In the genomic region with DNA sequence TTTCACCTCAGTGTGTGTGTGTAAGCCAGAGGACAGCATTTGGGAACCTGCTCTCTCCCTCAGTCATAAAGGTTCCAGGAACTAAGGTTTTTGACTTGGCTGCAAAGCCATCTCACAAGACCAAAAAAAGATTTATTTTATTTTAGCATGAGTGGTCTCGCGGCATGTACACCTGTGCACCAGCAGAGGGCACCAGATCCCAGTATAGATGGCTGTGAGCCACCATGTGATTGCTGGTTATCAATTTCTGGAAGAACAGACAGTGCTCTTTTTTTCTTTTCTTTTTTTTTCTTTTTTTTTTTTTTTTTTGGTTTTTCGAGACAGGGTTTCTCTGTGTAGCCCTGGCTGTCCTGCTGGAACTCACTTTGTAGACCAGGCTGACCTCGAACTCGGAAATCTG, we compare ENCODE assay signal across 8 mouse cellular contexts. TPM values are rescaled to one million over a fixed set of nuclear protein-coding genes. Genes with fewer than 3 reads are reported as not detected.
DNase-seq lines count a peak whose midpoint lies in the region; ATAC-seq lines count a peak whose summit lies in the region.
"Not testable (repeated sequence)": the region's sequence is repeated elsewhere in the genome, so short reads cannot be mapped to it uniquely, and the experiment has no call there.

No protein-coding gene starts in this region.

- ATAC-seq in forebrain, embryonic 11.5 days (replicated peaks; ENCODE audit: low FRiP score): not testable (repeated sequence)
- peak; percentile 70 to 80 for ATAC-seq in hematopoietic stem cell, adult 5-6 weeks (replicated peaks in 1 of 2; ENCODE audit: insufficient read depth in 1 of 2, low FRiP score in 2 of 2, low TSS enrichment in 1 of 2, low read depth in 1 of 2, poor library complexity in 2 of 2, severe bottlenecking in 2 of 2)

- 52% methylated on average over 5 of the region's 5 CpGs for WGBS in forebrain, embryonic 11.5 days

- not testable (repeated sequence) for H3K36me3 ChIP-seq in forebrain, embryonic 11.5 days (ENCODE audit: control insufficient read depth, insufficient read depth, low read length)

- H3K27me3 ChIP-seq in forebrain, embryonic 11.5 days (ENCODE audit: control insufficient read depth, insufficient read depth, low read length): not testable (repeated sequence)

- H3K4me2 ChIP-seq in forebrain, embryonic 11.5 days (ENCODE audit: low read depth, low read length, severe bottlenecking): not testable (repeated sequence)

- H3K27ac ChIP-seq in forebrain, embryonic 11.5 days (ENCODE audit: low read depth, low read length): not testable (repeated sequence)

- not testable (repeated sequence) for H3K9me3 ChIP-seq in forebrain, embryonic 11.5 days (ENCODE audit: control insufficient read depth, low read length)

- peak; percentile 57 for DNase-seq in Muller cell, postnatal 12 days (ENCODE audit: inconsistent ontology term)
- DNase-seq in cerebellum, adult 11-12 months: peak; percentile 22
- DNase-seq in forebrain, embryonic 11.5 days (ENCODE audit: low spot score): peak; percentile 82
- peak; percentile 30 for DNase-seq in layer of hippocampus, adult 9-11 months
- peak; percentile 58 for DNase-seq in lung, postnatal 25 days (ENCODE audit: low spot score)
- DNase-seq in right cerebral cortex, adult 2 months (ENCODE audit: low spot score in 2 of 2): peak; percentile 72 to 73
- peak; percentile 88 for DNase-seq in thymus, postnatal 4 days

- H3K4me1 ChIP-seq in forebrain, embryonic 11.5 days (replicated peaks; ENCODE audit: control insufficient read depth, insufficient read depth, low read length): not testable (repeated sequence)

- not testable (repeated sequence) for H3K9ac ChIP-seq in forebrain, embryonic 11.5 days (ENCODE audit: low read length)

- H3K4me3 ChIP-seq in forebrain, embryonic 11.5 days (ENCODE audit: low read depth, low read length): not testable (repeated sequence)

RNA-seq across cellular contexts. Expression of gene Psmd12, which starts 32.7 kb away (rescaled TPM):
- 213 and 218 TPM in 2 replicates for polyA plus RNA-seq in forebrain, embryonic 11.5 days (2014; fragmentation: Nextera tagmentation; extraction: Ambion mirVana)
- total RNA-seq in hematopoietic stem cell, adult 5-6 weeks (2017): 97.2 and 133 TPM in 2 replicates

RNA-seq across cellular contexts. Expression of gene Helz, which starts 35.8 kb away (rescaled TPM):
- polyA plus RNA-seq in forebrain, embryonic 11.5 days (2014; fragmentation: Nextera tagmentation; extraction: Ambion mirVana): 25.4 and 27.4 TPM in 2 replicates
- 21.6 and 35.1 TPM in 2 replicates for total RNA-seq in hematopoietic stem cell, adult 5-6 weeks (2017)

RNA-seq across cellular contexts. Expression of gene Pitpnc1, which starts 41.5 kb away (rescaled TPM):
- 34.2 and 35.7 TPM in 2 replicates for polyA plus RNA-seq in forebrain, embryonic 11.5 days (2014; fragmentation: Nextera tagmentation; extraction: Ambion mirVana)
- 36.6 and 39.9 TPM in 2 replicates for total RNA-seq in hematopoietic stem cell, adult 5-6 weeks (2017)

Comparison
In these comparisons a context has a peak if more than half of its experiments do, and no peak if none do; other contexts are left out.
1. DNase-seq: peak in every context shown above with its lines; median percentile 88 in thymus, postnatal 4 days; 82 in forebrain, embryonic 11.5 days; 72 in right cerebral cortex, adult 2 months; 58 in lung, postnatal 25 days; 57 in Muller cell, postnatal 12 days; 30 in layer of hippocampus, adult 9-11 months; 22 in cerebellum, adult 11-12 months.